13 mouse cellular contexts compared by ENCODE assay signal in the genomic region with DNA sequence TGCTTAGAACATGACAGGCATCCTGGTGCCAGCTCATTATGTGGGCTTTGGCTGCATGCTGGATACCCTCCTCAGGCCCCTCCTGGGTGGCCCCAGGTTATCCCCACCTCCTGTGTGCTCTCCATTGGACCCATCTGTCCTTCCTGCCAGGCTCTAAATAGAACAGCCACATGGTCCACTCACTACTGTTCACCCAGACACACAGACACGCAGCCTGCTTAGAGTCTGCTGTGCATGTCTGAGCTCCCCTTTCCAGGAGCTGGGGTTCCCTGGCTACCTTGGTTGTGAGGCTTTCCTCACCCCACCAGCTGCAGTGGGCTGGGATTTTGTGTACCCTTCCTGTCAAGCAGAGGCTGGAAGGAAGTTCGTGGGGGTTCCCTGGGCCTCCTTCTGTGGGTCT. TPM values are rescaled to one million over a fixed set of nuclear protein-coding genes. Genes with fewer than 3 reads are reported as not detected.
DNase-seq lines count a peak whose midpoint lies in the region; ATAC-seq and TF ChIP-seq lines count a peak whose summit lies in the region.
"Had no signal": no experiment of that assay in that cellular context is flagged by ENCODE, and none has a peak within 500 bp of the region (broad histone marks: within the 10 kb centered on the region; RNA-seq: fewer than 3 reads in every experiment).

No protein-coding gene starts in this region.

- intact Hi-C loops in heart, postnatal 25 days (cut with DNase I), result loop anchor here (5.0 kb wide), 1 partner anchor 41 kb away; no protein-coding TSS in a partner anchor
- intact Hi-C loops in left cerebral cortex, postnatal 14 days (cut with DNase I), result no loop called here

- 58% methylated on average over 2 of the region's 2 CpGs for WGBS in heart, embryonic 10.5 days
- WGBS in lung, embryonic 14.5 days, result 45% methylated on average over 2 of the region's 2 CpGs
- WGBS in lung, adult 2 months, result 40% methylated on average over 2 of the region's 2 CpGs
- 45% methylated on average over 2 of the region's 2 CpGs for WGBS in embryonic facial prominence, embryonic 13.5 days
- WGBS in limb, embryonic 12.5 days, result 60% methylated on average over 2 of the region's 2 CpGs

- no peak for TF ChIP-seq CTCF in lung, embryonic 14.5 days (IDR thresholded peaks at IDR 0.05; ENCODE audit: low read depth)
- no peak for TF ChIP-seq CTCF in lung, adult 2 months (IDR thresholded peaks at IDR 0.05; ENCODE audit: insufficient read depth, low read length)

- peak overlapping the region; percentile 45; the same call in 1 of the 2 replicates for H3K27ac ChIP-seq in heart, embryonic 10.5 days
- H3K27ac ChIP-seq in lung, embryonic 14.5 days (ENCODE audit: low read depth), result no peak overlapping the region; the same call in 1 of the 2 replicates
- peak overlapping the region; percentile 80 for H3K27ac ChIP-seq in embryonic facial prominence, embryonic 13.5 days
- H3K27ac ChIP-seq in limb, embryonic 12.5 days, result peak overlapping the region; percentile 74
- H3K27ac ChIP-seq: hindbrain, embryonic 14.5 days; macrophage had no signal

- TF ChIP-seq POLR2A in lung, adult 2 months (IDR thresholded peaks at IDR 0.05; ENCODE audit: borderline replicate concordance, extremely low read depth, low read depth, low read length), result no peak

- peaks cover 77% of the 10 kb centered on the region for H3K4me1 ChIP-seq in heart, embryonic 10.5 days
- peaks cover 32% of the 10 kb centered on the region for H3K4me1 ChIP-seq in lung, embryonic 14.5 days (ENCODE audit: insufficient read depth)
- peaks cover 26% of the 10 kb centered on the region for H3K4me1 ChIP-seq in lung, adult 2 months (ENCODE audit: control insufficient read depth, insufficient read depth, low read length)
- peaks cover 75% of the 10 kb centered on the region for H3K4me1 ChIP-seq in embryonic facial prominence, embryonic 13.5 days
- H3K4me1 ChIP-seq in limb, embryonic 12.5 days (replicated peaks), result peaks cover 64% of the 10 kb centered on the region

- H3K27me3 ChIP-seq in heart, embryonic 10.5 days (ENCODE audit: insufficient read depth, poor library complexity, severe bottlenecking), result peaks cover 63% of the 10 kb centered on the region
- H3K27me3 ChIP-seq in lung, embryonic 14.5 days (ENCODE audit: insufficient read depth, low read length), result no peaks in the 10 kb centered on the region
- H3K27me3 ChIP-seq in embryonic facial prominence, embryonic 13.5 days, result no peaks in the 10 kb centered on the region
- no peaks in the 10 kb centered on the region for H3K27me3 ChIP-seq in limb, embryonic 12.5 days

- peak overlapping the region; percentile 7; the same call in 1 of the 2 replicates for H3K9ac ChIP-seq in lung, embryonic 14.5 days
- peak overlapping the region; percentile 60 for H3K9ac ChIP-seq in embryonic facial prominence, embryonic 13.5 days
- H3K9ac ChIP-seq in limb, embryonic 12.5 days (replicated peaks), result peak overlapping the region; percentile 37
- H3K9ac ChIP-seq: hindbrain, embryonic 14.5 days had no signal

- ATAC-seq in lung, embryonic 14.5 days (ENCODE audit: insufficient read depth), result no peak
- no peak for ATAC-seq in embryonic facial prominence, embryonic 13.5 days (ENCODE audit: insufficient number of reproducible peaks, insufficient read depth, low FRiP score, low TSS enrichment, low read depth)
- ATAC-seq in limb, embryonic 12.5 days (ENCODE audit: insufficient number of reproducible peaks, insufficient read depth, low FRiP score, low TSS enrichment, low read depth), result no peak

- no peak for DNase-seq in heart, embryonic 10.5 days (ENCODE audit: low spot score)
- no peak for DNase-seq in heart, postnatal 25 days (ENCODE audit: low spot score)
- no peak for DNase-seq in lung, embryonic 14.5 days
- DNase-seq in lung, adult 2 months, result no peak
- DNase-seq in left cerebral cortex, postnatal 14 days (ENCODE audit: low spot score in 2 of 2), result no peak
- no peak for DNase-seq in MN1 (ENCODE audit: low spot score)
- DNase-seq: cerebellum, postnatal 14 days; layer of hippocampus, adult 9-11 months; retina, postnatal 1 day had no signal

- no peak overlapping the region for H3K4me2 ChIP-seq in lung, embryonic 14.5 days
- H3K4me2 ChIP-seq in embryonic facial prominence, embryonic 13.5 days, result no peak overlapping the region
- H3K4me2 ChIP-seq in limb, embryonic 12.5 days, result no peak overlapping the region
- H3K4me2 ChIP-seq: hindbrain, embryonic 14.5 days had no signal

- peaks cover 8% of the 10 kb centered on the region; the same call in 1 of the 2 replicates for H3K36me3 ChIP-seq in heart, embryonic 10.5 days
- peaks cover 11% of the 10 kb centered on the region; the same call in 1 of the 2 replicates for H3K36me3 ChIP-seq in lung, embryonic 14.5 days (ENCODE audit: insufficient read depth)
- H3K36me3 ChIP-seq in embryonic facial prominence, embryonic 13.5 days, result peaks cover 11% of the 10 kb centered on the region
- H3K36me3 ChIP-seq in limb, embryonic 12.5 days, result peaks cover 12% of the 10 kb centered on the region

- no peaks in the 10 kb centered on the region for H3K9me3 ChIP-seq in heart, embryonic 10.5 days
- H3K9me3 ChIP-seq in lung, embryonic 14.5 days (ENCODE audit: low read depth, low read length), result no peaks in the 10 kb centered on the region
- H3K9me3 ChIP-seq in embryonic facial prominence, embryonic 13.5 days, result no peaks in the 10 kb centered on the region
- no peaks in the 10 kb centered on the region for H3K9me3 ChIP-seq in limb, embryonic 12.5 days

- no peak overlapping the region for H3K4me3 ChIP-seq in heart, embryonic 10.5 days
- H3K4me3 ChIP-seq in lung, embryonic 14.5 days (ENCODE audit: low read depth, low read length), result no peak overlapping the region
- H3K4me3 ChIP-seq in lung, adult 2 months (replicated peaks; ENCODE audit: extremely low read depth, low read depth, low read length), result no peak overlapping the region
- no peak overlapping the region for H3K4me3 ChIP-seq in embryonic facial prominence, embryonic 13.5 days
- no peak overlapping the region for H3K4me3 ChIP-seq in limb, embryonic 12.5 days (replicated peaks)

RNA-seq across cellular contexts. Expression of a gene that starts 56.8 kb away (rescaled TPM):
- polyA plus RNA-seq in heart, embryonic 10.5 days (2016; fragmentation: Nextera tagmentation; extraction: Ambion mirVana), result 6.4 and 8.0 TPM in 2 replicates
- total RNA-seq in heart, postnatal 25 days (2021), result 10 to 100 TPM; 41.5 to 45.9 TPM
- polyA plus RNA-seq in lung, embryonic 14.5 days (2014; fragmentation: Nextera tagmentation; extraction: Ambion mirVana), result 9.1 and 10.3 TPM in 2 replicates
- 71.3 and 81.8 TPM in 2 replicates for polyA plus RNA-seq in lung, adult 2 months (2012; rRNA removed)
- polyA plus RNA-seq in embryonic facial prominence, embryonic 13.5 days (2015; fragmentation: Nextera tagmentation; extraction: Ambion mirVana), result 16.7 and 18.7 TPM in 2 replicates
- polyA plus RNA-seq in limb, embryonic 12.5 days (2016; fragmentation: Nextera tagmentation; extraction: Ambion mirVana), result 15.3 and 15.7 TPM in 2 replicates
- total RNA-seq in left cerebral cortex, postnatal 14 days (2021), result 10 to 100 TPM; 15.6 to 16.2 TPM

Comparison
In these comparisons a context has a peak if more than half of its experiments do, and no peak if none do; other contexts are left out.
1. H3K9ac ChIP-seq: peak in every context shown above with its lines; median percentile 60 in embryonic facial prominence, embryonic 13.5 days; 37 in limb, embryonic 12.5 days; 7 in lung, embryonic 14.5 days.